Mouse (Mus musculus): ENCODE data around the gene Olfr322. TPM values are rescaled to one million over a fixed set of nuclear protein-coding genes. Genes with fewer than 3 reads are reported as not detected.

Olfr322 gene
- total RNA-seq, 1 experiment from 2014 or later: not detected

Other genes with a start within 250 kb of the Olfr322 start
- gene 1810065E05Rik, start 237.7 kb upstream of the Olfr322 start, total RNA-seq (2021): not detected in 2 replicates
- not detected in 2 replicates for gene Gm12253, start 226.2 kb upstream of the Olfr322 start, total RNA-seq (2021)
- gene Lypd9, start 205.9 kb upstream of the Olfr322 start, total RNA-seq (2021): not detected in 2 replicates
- not detected in 2 replicates for gene Olfr30, start 196.5 kb upstream of the Olfr322 start, total RNA-seq (2021)
- gene Olfr332, start 166.2 kb upstream of the Olfr322 start, total RNA-seq (2021): not detected in 2 replicates
- gene Olfr331, start 156.2 kb upstream of the Olfr322 start, total RNA-seq (2021): not detected in 2 replicates
- gene Olfr330, start 123.9 kb upstream of the Olfr322 start, total RNA-seq (2021): 1.5 TPM in 1 of 2 replicates, not detected in the other
- 1.2 TPM in 1 of 2 replicates, not detected in the other for gene Olfr329-ps, start 112.4 kb upstream of the Olfr322 start, total RNA-seq (2021)
- gene Olfr328, start 103.1 kb upstream of the Olfr322 start, total RNA-seq (2021): 0.36 TPM in 1 of 2 replicates, not detected in the other
- gene Olfr224, start 88.2 kb upstream of the Olfr322 start, total RNA-seq (2021): not detected in 2 replicates
- gene Olfr325, start 81.1 kb upstream of the Olfr322 start, total RNA-seq (2021): not detected in 2 replicates
- gene Olfr324, start 63.7 kb upstream of the Olfr322 start, total RNA-seq (2021): not detected in 2 replicates
- not detected in 2 replicates for gene 2210407C18Rik, start 42.7 kb upstream of the Olfr322 start, total RNA-seq (2021)
- gene Olfr323, start 28.3 kb upstream of the Olfr322 start, total RNA-seq (2021): not detected in 2 replicates
- gene Trim58, start 18.3 kb upstream of the Olfr322 start, total RNA-seq (2021): not detected in 2 replicates
- not detected in 2 replicates for gene Olfr320, start 22.3 kb downstream of the Olfr322 start, total RNA-seq (2021)
- not detected in 2 replicates for gene Olfr319, start 40.4 kb downstream of the Olfr322 start, total RNA-seq (2021)
- not detected in 2 replicates for gene Olfr318, start 65.2 kb downstream of the Olfr322 start, total RNA-seq (2021)
- not detected in 2 replicates for gene Olfr317, start 80.4 kb downstream of the Olfr322 start, total RNA-seq (2021)
- gene Olfr316, start 94.0 kb downstream of the Olfr322 start, total RNA-seq (2021): not detected in 2 replicates
- gene Olfr315, start 114.4 kb downstream of the Olfr322 start, total RNA-seq (2021): not detected in 2 replicates
- gene Olfr314, start 124.2 kb downstream of the Olfr322 start, total RNA-seq (2021): not detected in 2 replicates
- gene Fam183b, start 143.2 kb downstream of the Olfr322 start, total RNA-seq (2021): 3.3 and 4.5 TPM in 2 replicates
- gene Olfr313, start 156.2 kb downstream of the Olfr322 start, total RNA-seq (2021): not detected in 2 replicates
- not detected in 2 replicates for gene Olfr312, start 170.5 kb downstream of the Olfr322 start, total RNA-seq (2021)
- not detected in 2 replicates for gene Olfr311, start 180.5 kb downstream of the Olfr322 start, total RNA-seq (2021)
- 8.4 and 9.3 TPM in 2 replicates for gene Gm12258, start 188.4 kb downstream of the Olfr322 start, total RNA-seq (2021)
- 8.0 and 8.8 TPM in 2 replicates for gene 2810021J22Rik, start 208.4 kb downstream of the Olfr322 start, total RNA-seq (2021)
- gene Zfp39, start 245.4 kb downstream of the Olfr322 start, total RNA-seq (2021): 4.9 and 6.3 TPM in 2 replicates